Mouse (Mus musculus) natural killer cell, adult 2 months (primary cell): ENCODE results near the gene Ndufs8.
A peak's percentile ranks its signal among the peaks of the same experiment; 100 is the strongest.
"Not testable (repeated sequence)": the region's sequence is repeated elsewhere in the genome, so short reads cannot be mapped to it uniquely, and the experiment has no call there.

Source experiments
- DNase-seq, 2 experiments: peaks; one replicate each; pipeline ENCODE4 v3.0.0; 2022; ENCODE audit warnings: low spot score in 2 of 2

The Ndufs8 gene

DNA sequence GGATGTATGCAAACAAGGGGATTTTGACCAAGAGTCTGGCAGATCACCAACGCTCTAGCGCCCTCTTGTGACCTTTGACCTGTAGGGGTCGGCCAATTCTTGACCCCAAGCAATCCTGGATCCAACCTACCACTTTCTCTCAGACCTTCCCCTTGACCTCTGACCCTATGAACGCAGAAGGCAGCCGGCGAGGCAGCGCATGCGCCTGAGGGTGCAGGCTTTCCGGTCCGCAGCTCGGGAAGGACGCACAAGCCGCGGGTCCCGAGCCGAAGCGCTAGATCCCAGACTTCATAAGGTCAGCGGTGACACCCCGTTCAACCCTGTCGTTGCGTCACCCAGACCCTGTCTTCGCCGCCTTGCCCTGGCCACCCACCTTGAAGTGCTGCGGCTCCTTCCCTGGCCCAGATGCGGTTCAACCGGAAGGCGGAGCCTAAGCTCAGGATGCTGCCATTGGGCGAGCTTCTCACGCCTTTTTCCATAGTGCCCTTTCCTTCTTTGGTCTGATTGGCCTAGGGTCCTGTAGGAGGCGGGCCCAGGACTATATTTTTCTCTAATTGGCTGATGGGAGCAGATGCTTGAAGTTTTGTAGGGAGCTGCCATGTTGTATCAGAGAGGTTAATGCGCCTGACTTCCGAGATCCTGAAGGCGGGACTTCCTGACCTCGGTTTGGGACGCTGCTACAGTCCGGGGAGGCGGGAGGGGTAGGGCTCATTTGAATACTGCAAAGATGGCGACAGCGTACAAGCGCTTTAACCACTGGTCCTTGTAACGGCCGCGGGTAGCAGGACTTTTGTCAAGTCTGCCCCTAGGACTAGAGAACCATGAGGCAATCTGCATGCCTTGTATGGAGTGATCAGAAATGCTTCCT, at the start of gene Ndufs8:
TSS of gene Ndufs8 (minus strand) at position 438 of the 868 bp plus-strand sequence.
- peak; percentile 93 to 94 for DNase-seq

DNA sequence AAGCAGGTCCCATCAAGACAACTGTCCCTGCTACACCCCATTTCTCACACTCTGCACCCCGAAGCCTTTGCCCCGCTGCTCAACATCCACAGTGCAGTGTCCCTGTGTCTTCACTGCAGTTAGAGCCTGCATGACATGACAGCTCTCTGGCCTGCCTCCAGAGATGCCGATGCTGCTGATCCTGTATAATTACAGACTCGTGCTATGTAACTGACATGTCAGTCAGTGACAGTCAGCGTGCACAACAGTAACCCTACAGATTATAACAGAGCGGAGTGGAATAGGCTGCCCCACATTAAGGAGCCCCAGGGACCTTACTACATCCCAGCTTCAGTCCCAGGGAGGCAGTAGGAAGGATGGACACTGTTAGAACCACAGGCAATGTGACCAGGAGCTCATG, 49.2 kb upstream of the Ndufs8 start:
- DNase-seq = not testable (repeated sequence)

DNA sequence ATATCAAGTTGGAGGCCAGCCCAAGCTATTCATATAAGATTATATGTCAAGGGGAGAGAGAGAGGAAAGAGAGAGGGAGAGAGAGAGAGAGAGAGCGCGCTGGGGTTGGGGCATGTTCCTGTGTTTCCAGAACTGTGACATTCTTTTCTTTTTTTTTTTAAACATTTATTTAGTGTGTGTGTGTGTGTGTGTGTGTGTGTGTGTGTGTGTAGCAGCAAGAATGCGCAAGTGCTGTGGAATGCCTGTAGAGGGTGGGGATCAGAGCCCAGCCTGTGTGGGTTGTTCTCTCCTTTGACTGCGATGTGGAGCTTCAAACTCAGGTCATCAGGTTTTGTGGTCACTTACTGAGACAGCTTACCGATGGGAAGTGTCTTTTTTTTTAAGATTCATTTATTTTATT, 47.6 kb upstream of the Ndufs8 start:
- DNase-seq = no peak

DNA sequence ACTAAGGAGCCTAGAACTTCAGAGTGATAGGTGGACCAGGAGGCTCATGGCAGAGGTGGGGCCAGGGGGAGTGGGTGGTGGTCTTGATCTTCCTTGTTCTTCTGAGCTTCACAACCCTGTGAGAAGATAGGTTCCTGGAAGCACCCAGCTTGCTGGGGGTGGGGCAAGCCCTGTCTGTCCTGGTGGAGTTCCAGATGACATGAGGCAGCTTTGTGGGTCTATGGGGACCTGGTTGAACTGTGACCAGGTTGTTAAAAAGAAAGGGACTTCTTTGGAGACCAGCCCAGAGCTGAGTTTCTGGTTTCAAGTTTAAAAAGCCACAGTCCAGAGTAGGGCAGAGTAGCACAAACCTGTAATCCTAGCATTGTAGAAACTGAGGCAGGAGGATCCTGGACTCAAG, 46.5 kb upstream of the Ndufs8 start:
- no peak for DNase-seq

DNA sequence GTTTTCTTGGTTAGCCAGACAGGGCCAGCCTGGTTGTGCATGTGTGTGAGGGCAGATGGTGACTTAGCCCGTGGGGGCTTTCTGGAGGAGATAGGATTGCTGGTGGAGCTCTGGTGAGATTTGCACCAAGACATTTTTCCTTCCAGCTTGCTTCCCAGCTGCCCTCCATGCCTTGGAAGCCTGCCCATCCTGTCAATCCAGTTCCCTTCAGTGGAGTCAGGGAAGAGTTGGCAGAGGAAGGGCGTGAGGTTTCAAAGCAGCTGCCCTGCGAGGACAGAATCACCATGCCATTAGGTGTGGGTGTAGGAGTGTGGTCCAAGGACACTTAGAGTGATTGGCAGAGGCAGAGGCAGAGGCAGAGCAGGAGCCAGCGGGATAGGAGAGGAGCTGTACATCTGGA, 45.9 kb upstream of the Ndufs8 start, which contains the start of gene Aldh3b3:
TSS of gene Aldh3b3 (plus strand) at position 176 of the 400 bp plus-strand sequence.
- DNase-seq = no peak

DNA sequence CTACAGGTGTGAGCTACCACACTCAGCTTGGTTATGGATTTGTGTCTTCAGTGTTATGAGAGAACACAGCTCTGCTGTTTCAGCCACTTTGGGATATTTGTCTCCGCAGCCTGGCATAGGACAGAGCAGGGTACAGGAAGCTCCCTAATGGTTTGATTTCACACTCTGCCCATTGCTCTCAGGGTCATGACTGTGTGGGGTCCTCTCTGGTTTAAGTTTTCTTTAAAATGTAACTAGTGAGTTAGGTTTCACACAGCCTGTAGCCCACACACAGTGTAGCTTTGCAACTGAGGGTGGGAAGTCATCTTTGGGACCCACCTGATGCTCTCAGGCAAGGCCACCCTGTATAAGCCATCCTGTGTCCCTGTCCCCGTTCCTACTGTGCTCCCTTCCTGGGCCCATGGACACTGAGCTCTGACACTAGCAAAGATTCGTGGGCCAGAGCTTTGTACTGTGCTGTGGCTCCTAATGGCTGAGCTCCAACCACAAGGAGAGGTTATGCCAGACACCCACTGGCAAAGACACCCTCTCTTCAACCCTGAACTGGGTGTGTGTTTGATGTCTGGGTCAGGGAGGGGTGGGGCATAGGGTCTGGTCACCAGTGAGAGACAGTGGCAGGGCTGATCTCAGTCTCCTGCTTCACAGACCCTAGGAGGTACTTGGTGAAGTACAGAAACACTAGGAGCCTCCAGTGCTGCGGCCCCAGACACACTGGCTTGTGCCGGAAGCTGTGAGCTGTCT, 44.9 kb upstream of the Ndufs8 start:
- not testable (repeated sequence) for DNase-seq

DNA sequence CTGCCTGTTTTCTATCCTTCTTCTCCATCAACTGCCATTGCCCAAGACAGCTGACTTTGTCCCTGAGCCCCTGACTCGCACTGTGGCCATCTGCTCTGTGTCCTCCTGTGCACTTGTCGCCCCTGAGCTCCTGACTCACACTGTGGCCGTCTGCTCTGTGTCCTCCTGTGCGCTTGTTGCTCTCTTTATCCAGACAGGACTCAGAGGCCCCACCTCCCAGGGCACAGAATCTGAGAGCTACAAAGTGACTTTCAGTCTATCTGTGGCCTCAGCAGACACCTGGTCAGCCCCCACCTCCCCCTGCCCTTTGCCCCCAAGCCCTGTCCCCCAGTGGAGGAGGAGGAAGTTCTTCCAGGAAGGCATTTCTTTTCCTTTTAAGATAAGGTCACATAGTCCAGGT, 43.2 kb upstream of the Ndufs8 start:
- DNase-seq = no peak

DNA sequence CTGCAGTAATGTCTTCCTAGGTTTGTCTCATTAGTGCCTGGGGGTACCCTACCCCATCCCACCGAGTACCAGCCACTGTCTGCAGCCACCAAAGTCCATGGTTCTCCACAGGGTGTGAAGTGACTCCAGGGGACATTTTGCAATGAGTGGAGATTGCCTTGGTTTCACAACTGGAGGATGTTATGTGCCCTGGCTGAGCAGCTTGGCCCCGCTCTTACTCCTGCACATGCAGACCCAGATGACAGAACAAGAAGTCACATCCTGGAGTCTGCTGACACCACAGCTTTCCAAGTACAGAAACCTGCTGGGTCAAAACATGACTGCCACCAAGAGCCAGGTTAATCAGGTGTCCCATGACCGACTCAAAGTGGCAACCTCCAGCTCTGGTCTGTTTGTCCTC, 42.5 kb upstream of the Ndufs8 start:
- DNase-seq = no peak

DNA sequence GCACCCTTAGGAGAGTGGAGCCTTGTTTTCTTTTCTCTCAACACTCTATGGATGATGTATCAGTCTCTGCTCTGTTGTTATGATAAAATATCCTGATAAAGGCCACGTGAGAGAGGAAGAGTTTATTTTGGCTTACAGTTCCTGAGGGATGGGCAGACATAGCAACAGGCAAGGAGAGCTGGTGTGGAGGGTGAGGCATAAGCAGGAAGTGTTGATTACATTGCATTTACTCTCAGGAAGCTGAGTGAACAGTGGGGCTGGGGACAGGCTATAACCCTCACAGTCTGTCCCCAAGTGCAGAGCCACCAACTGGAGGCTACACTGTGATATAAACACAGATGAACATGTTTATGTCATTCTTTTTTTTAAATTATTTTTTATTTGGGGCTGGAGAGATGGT, 39.5 kb upstream of the Ndufs8 start:
- DNase-seq = no peak

DNA sequence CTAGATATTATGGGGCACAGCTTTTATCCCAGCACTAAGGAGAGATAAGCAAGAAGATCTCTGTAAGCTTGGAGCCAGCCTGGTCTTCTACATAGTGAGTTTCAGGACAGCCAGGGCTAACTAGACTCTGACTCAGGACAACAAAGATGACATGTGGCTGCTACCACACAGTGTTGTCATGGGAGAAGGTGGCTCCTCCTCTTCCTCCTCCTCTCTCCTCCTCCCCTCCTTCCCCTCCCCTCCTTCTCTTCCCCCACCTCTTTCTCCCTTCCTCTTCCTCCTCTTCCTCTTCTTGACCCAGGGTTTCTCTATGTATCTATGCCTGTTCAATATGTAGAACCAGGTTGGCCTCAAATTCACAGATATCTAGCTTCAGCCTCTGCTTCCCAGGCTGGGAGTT, 38.9 kb upstream of the Ndufs8 start:
- no peak for DNase-seq

DNA sequence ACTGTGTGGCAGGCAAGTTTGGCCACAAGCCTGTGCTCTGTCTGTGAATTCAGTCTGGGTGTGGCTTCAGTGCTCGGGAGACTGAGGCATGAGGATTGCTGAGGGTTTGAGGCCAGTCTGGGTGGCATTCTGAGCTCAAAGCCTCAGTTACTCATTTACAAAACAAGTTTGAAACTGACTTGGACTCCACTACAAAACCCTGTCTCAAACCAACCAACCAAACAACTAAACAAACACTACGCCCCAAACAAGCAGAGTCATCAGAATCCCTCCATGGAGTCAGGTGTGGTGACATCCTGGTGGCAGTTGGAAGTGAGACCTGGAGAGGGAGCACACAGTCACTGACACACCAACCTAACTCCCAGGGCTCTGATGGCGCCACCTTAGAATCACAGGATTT, 37.8 kb upstream of the Ndufs8 start:
- no peak for DNase-seq

DNA sequence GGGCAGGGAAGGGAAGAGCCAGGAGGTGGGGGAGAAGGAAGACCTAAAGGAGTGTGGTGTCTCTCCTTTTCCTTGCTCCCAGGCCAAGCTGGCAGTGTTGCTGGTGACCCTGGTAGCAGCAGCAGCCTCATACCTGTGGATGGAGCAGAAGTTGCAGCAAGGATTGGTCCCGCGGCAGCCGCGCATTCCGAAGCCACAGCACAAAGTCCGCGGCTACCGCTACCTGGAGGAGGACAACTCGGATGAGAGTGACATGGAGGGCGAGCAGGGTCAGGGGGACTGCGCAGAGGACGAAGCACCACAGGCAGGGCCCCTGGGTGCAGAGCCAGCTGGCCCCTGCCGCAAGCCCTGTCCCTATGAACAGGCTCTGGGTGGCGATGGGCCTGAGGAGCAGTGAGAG, 36.0 kb upstream of the Ndufs8 start:
- DNase-seq = no peak

DNA sequence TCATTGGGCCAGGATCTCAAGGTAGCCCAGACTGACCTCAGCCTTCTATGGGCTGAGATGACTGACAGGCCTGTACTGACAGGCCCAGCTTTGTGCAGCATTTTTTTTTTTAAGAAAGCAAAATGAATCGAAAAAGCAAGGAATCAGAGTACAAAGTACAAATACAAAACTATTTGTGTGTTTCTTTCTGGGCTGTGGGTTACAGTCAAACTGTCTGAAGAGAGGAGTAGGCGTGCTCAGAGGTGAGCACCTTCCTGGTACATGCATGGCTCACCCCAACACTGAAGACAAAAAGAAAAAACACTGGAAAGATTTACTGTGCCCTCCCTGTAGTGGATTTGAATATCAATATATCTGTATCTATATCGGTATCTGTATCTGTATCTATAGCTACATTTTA, 35.2 kb upstream of the Ndufs8 start:
- DNase-seq = no peak

DNA sequence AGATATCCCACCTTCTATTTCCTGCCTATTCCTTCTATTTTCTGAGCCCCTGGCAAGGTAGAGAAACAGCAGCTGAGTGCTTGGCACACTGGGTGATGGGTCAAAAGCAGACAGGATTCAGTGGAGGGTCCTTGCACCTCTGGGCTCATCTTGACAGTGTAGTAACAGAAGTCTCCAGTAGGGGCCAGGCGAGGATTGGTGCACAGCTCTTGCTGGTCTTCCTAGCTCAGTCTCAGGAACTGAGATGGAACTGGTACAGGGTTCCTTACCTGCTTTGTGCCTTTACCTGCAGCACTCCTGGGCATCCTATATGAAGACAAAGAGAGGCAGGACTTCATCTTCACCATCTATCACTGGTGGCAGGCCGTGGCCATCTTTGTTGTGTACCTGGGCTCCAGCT, 34.1 kb upstream of the Ndufs8 start:
- DNase-seq = peak; percentile 50 to 65

DNA sequence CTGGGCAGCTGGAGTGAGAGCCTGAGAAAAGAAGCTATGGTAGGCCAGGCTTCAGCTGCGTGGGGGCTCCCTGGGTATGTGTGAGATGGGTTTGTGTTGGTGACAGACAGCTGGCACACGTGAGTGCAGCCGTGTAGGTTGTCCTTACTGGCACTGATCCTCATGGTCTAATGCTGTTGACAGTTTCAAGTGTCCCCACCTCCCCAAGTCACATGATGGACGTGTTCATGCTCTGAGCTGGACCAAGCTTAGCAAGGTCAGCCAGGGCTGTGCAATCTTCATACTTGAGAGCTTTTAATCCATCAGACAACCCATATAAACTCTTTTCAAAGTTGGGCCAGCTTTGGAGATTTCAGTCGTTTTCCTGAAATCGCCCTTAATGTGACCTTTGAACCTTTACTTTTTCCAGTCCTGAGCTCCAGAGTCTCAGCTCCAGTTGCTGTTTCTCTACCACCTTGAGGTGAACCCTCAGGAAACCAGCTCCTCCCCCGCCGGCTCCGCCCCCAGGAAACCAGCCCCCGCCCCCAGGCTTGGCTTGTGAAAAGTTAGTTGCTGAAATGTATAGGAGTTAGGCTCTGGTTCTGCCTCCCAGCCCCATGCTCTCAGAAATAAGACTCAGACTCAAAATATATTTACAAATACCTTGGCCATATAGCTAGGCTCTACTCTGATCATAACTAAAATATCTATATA, 33.4 kb upstream of the Ndufs8 start:
- DNase-seq = peak; percentile 52 to 54

DNA sequence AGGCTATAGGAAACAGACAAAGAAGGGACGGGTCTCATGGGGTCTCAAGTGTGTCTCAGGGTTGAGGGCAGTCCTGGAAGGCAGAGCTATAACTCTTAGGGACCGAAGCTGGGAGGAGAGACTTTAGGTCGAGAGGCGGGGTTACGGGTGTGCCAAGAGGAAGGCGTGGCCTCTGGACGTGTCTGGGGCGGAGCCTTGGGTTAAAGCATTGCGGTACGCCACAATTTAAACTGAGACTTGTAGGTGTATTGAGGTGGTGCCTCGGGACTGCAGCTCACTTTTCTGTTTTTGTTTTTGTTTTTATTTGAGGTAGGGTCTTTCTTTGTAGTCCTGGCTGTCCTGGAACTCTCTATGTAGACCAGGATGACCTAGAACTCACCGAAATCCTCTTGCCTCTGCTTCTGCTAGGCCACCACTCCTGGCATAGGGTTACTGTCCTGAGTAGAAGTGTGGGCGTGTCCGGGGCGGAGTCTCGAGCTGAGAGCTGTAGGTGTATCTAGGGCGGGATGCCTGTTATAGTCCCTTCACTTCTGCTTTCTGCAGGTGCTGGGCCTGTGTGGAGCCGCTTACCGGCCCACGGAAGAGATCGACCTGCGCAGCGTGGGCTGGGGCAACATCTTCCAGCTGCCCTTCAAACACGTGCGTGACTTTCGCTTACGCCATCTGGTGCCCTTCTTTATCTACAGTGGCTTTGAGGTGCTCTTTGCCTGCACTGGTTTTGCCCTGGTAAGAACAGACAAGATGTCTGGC, 30.6 kb upstream of the Ndufs8 start:
- peak in 1 of 2 experiments; percentile 78 for DNase-seq

DNA sequence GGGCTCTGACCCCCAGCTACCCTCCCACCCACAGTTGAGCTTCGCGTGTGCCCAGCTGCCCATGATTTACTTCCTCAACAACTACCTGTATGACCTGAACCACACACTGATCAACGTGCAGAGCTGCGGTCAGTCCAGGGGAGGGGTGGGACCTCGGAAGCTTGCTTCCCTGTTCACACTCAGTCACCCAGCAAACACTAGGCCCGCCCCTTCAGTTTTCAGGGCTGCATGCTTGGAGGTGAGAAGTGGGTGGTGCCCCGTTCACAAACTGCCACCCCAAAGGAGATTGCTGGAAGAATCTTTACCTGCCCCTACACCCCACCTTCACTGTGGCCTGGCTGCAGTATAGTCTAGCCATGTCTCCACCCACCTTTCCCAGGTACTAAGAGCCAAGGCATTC, 29.7 kb upstream of the Ndufs8 start:
- DNase-seq = no peak

DNA sequence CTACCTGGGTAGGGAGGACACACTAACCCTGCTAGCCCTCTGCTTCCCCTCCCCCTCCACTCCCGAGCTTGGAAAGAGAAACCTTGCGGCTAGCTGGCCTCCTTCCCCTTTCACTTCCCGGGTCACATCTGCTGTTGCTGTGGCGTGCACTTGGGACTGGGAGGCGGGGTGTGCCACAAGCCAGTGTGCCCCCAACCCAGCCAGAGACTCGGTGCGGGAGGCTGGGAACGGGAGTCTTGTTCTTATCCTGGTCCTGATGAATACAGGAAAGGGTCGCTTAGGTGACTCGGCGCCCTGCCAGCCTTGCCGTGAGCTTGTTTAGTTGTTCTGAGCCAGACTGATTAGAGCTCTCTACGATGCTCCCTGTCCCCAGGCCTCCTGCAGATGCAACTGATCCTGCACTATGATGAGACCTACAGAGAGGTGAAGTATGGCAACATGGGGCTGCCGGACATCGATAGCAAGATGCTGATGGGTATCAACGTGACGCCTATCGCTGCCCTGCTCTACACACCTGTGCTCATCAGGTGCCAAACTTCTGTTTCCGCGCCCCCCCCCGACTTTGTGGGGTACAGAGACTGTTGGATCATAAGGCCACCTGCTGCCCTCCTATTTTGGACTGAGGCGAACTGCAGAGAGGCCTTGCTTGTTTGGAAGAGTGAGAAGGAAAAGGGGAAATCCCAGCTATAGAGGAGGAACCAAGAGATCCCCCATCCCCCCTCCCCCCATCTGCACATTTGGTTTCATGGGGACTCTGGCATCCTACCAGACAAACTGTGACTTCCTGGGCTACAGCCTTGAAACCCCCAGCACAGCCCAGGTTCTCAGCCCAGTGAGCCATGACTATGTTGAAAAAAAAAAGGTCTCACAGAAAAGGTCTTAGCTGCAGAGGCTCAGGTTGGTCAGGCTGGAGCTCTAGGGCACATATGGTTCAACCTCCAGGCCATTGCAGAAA, 23.6 kb upstream of the Ndufs8 start:
- DNase-seq = peak; percentile 26 to 68

DNA sequence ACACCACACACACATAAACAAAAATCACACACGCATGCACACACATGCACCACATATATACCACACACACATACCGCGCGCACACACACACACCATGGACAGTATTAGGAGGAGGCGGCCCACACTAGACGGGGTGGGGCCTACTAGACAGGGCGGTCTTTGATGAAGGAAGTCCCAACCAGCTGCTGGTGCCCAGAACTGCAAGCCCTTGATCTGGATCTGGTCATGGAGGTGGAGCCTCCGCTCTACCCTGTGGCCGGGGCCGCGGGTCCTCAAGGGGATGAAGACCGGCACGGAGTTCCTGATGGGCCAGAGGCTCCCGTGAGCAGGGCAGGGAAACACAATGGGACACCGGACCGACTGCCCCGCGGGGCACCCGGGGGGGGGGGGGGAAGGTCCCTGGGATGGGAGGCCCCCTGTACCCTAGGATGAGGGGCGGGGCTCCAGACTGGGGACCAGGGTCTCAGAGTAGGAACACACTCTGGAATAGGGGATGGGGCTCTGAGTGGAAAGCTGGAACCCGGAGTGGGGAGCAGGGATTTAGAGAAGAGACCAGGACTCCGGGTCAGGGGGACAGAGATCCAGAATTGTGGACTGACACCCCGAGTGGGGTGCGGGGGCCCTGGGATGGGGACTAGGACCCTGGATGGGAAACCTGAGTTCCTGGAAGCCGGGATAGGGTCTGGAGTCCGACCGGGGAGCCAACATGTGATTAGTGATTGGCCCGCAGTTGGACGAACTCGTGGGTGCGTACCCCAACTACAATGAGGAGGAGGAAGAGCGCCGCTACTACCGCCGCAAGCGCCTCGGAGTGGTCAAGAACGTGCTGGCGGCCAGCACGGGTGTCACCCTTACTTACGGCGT, 22.7 kb upstream of the Ndufs8 start, which contains the start of gene Unc93b1:
TSS of gene Unc93b1 (plus strand) at position 155 of the 864 bp plus-strand sequence.
- DNase-seq = peak; percentile 69 to 76
